Mouse (Mus musculus) ovary, postnatal 14 days (tissue): ENCODE results near the gene Plet1.
A peak's percentile ranks its signal among the peaks of the same experiment; 100 is the strongest.

Experiments
- DNase-seq: peaks from one replicate; pipeline ENCODE4 v3.0.0; 2022; ENCODE audit warnings: low spot score

Gene Plet1

GRCm38 (mm10) chr9:50494311-50494710 is at the start of gene Plet1:
Gene Plet1, plus strand, starts transcription at chr9:50494525.
- no peak for DNase-seq

- peak; percentile 57 for DNase-seq
Measured at GRCm38 (mm10) chr9:50449048-50449447, 45.3 kb upstream of the Plet1 start.

- no peak for DNase-seq
Measured at GRCm38 (mm10) chr9:50451456-50452218, 42.7 kb upstream of the Plet1 start.

DNA sequence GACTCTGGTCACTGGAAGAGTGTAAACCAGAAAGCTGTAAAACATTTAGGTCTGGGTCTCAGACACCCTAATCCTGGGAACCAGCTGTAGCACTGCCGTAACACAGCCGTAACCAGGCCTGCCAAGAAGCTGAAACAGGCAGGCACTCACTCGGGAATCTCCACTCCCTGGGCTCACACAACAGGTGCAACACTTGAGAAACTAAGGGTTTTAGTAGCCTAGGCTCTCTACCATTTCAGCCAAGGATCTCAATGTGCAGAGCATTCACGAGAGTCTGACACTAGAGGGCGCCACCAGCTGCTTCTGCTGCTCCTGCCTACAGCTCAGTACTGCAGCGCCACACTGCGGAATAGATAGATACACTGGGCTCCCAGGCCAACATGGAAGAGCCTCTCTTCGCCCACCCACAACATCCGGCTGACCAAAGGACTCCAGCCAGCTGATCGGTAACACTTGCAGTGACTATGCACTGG is 42.0 kb upstream of the Plet1 start:
- DNase-seq = peak; percentile 87

GRCm38 (mm10) chr9:50457596-50457995 is 36.7 kb upstream of the Plet1 start:
- no peak for DNase-seq

DNA sequence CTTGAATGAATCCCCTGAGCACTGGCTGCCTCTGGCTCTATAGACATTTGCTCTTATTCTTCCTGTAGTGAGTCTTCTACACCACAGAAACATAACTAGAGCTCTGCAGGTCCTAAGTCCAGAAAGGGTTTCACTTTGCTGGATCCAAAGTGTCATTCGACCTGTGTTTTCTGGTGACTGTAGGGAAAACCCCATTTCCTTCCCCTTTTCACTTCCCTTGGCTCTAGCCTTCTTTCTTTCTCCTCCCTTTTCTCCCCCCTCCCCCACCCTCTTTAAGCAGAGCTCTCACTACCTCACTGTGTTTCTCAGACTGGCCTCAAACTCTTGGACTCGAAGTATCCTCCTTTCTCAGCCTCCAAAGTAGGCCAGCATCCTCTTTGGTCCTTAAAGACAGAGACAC is 34.8 kb upstream of the Plet1 start:
- DNase-seq = no peak

DNA sequence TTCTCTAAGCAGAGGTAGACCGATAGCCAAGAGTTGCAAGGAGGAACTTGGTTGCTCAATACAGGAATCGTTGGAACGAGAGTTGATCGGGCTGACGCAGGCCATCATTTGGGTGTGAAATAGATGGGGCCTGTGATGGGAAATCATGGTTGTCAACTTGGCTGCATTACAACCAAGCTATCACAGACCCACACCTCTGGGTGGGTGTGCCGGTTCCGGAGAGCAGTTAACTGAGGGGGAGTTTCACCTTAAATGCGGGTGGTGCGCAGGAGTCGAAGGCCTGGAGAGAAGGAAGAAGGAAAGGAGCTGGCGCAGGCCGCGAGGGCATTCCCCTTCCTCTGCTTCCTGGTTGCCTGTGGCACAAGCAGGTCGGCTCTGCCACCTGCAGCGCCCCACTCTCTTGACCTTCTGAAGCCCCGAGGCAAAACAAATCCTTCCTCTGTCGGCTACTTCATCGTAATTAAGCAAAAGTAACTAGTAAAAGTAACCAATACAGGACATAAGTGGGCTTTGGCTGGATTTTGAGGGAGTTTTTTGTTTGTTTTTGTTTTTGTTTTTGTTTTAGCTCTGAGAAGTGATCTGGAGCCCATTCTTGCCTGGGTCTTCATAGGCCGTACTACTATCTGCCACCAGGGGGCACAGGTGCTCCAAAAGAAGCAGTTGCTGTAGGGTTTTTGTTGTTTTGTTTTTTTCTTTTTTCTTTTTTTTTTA is 31.7 kb upstream of the Plet1 start:
- peak; percentile 71 for DNase-seq

DNA sequence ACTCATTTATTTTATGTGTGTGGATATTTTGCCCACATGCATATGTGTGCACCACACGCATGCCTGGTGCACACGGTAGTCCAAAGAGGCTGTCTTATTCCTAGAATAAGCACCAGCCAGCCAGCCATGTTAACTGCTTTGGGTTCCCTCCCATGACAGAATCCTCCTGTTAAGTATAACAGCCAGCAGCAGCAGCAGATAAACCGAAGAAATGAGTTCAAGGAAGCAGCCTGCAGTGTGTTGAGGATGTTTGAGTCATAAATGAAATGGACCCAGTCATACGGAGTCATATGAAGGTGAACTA is 31.2 kb upstream of the Plet1 start:
- no peak for DNase-seq

GRCm38 (mm10) chr9:50470377-50471100 is 23.8 kb upstream of the Plet1 start:
- DNase-seq = no peak

DNA sequence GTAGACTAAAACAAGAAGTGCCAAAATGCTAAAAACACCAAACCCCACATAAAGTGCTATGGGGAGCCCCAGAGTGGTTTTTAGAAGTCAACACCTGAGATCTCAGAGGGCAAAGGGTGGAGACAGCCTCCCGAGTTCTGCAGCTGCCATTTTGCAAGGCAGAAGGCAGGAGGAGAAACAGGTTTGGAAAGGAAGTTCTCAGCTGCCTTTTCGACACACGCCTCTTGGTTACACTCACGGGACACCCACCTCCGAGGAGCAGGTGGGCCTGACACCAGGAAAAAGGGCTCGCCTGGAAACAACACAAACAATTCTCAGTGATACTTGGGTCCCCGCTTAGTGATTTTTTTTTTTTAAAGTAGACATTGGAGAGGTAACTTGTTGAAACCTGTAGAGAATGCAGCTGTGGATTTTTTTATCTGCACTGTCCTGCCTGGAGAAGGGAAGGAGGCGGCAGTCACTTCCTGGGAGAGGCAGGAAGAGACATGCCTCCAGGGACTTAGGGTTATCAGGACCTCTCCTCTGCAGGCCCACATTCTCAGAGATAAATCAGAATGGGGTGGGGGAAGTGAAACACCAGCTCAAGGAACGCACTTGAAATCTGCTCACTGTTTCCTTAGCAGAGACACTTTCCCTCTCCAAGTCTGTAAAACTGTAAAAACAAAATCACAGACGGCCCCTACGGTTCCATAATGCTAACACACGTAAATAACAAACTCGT is 23.0 kb upstream of the Plet1 start:
- no peak for DNase-seq

GRCm38 (mm10) chr9:50475318-50475717 is 19.0 kb upstream of the Plet1 start:
- DNase-seq = no peak

GRCm38 (mm10) chr9:50475745-50476144 is 18.6 kb upstream of the Plet1 start:
- no peak for DNase-seq

- DNase-seq = no peak
Measured at GRCm38 (mm10) chr9:50476651-50477050, 17.7 kb upstream of the Plet1 start.

- no peak for DNase-seq
Measured at GRCm38 (mm10) chr9:50477270-50477669, 17.1 kb upstream of the Plet1 start.

DNA sequence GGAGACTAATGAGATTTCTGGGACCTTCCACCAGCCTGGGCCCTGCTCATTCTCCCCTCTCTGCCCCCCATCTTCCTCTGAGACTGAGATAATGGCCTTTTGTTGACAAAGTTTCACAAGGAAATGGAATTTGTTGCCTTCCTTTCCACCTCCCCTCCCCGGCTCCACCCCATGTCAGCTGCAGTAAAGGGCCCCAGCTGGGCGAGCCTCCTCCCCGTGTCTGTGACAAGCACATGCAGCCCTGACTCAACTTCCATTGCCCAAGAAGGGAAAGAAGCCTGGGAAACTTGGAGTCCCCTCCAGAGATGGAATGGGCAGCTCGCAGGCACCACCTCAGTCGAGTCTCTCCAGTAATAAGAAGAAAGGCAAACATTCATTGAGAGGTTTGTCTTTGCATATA is 15.5 kb upstream of the Plet1 start:
- DNase-seq = no peak

- DNase-seq = no peak
Measured at GRCm38 (mm10) chr9:50479476-50479875, 14.8 kb upstream of the Plet1 start.

DNA sequence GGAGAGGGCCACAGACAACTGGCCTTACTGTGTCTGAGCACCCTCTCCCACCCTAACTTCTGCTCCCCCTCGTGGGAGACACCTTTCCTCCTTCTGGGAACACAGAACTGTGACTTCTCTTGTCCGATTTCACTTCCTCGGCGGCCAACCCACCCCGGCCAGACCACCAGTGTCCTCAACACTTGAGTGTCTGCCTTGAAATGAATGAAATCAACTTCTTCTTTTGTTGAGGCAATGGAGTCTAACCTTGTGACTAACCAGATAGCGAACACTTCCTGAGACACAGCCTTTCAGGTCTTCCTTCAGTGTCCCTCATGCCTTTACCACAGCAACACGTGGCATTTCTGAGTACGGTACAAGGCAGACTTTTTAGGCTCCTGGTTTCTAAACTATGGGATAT is 11.6 kb upstream of the Plet1 start:
- DNase-seq = no peak

DNA sequence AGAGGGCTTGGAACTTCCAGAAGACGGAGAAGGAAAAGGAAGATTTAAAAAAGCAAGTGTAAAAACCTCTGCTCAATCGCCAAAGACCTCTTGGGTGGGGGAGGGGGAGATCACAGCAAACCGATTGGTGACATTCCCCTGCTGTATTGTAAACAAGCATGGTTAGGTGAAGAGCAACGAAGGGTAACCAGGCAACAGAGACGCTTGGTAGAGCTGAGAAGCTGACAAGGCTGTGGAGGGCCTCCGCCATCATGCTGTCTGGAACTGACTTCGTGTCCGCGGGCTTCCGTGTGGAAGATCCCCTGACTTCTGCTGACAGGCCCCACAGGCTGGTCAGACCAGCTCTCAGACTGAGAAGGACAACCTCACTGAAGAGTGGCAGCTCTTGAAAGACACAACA is 8.8 kb upstream of the Plet1 start:
- DNase-seq = no peak

DNA sequence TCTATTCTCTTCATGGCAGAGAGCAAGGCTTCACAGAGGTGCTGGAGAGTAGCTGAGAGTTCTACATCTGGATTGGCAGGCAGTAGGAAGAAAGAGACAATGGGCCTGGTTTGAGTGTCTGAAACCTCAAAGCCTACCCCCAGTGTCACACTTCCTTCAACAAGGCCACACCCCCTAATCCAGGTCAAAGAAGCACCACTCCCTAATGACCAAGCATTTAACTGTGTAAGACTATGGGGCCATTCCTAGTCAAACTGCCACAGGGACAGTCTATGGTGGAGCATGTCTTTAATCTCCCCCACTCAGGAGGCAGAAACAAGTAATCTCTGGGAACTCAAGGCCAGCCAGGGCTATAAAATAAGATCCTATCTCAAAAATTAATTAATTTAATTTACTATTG is 3.5 kb upstream of the Plet1 start:
- no peak for DNase-seq

DNA sequence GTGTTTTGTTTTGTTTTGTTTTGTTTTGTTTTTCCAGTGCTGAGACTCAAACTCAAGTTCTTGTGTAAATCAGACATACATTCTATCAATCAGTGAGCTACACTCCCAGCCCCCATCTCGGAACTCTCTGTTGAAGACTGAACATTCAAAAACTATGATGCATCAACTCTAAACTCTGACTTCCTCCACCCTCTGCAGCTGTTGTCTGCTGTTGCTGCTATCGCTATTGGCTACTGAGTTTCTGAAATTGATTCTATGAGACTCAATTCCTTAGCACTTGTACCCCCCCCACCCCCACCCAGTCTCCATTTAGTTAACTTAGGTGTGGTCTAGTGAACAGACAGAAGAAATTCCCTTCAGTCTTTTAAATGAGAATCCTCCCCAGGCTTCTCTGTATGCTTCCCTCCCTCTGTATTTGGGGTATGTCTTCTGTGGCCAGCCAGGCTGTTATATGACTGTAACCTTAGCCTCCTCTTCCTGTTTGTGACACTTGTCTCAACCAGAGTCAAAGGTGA is 2.7 kb upstream of the Plet1 start:
- DNase-seq = no peak

- DNase-seq = no peak
Measured at GRCm38 (mm10) chr9:50493777-50494176, 548 bp upstream of the Plet1 start.
